Mouse (Mus musculus) stomach, postnatal 0 days (tissue): ENCODE data around the gene Ap1m2. TPM values are rescaled to one million over a fixed set of nuclear protein-coding genes. Genes with fewer than 3 reads are reported as not detected.

Source experiments
- ATAC-seq: fragments of 200-750 bp; cut with Nextera tagmentation; 2 replicates; pipeline ENCODE4 v1.8.0; 2017; ENCODE audit not compliant: low FRiP score, low TSS enrichment
- DNase-seq: peaks from one replicate; pipeline ENCODE4 v3.0.0-alpha.2; 2016; ENCODE audit warnings: low spot score
- H3K27ac ChIP-seq: fragments of 300-500 bp; sonication (generic); replicated peaks from 2 replicates; pipeline ENCODE4 v1.5.1; 2014; ENCODE audit warnings: mild to moderate bottlenecking, control low read depth
- H3K27me3 ChIP-seq: fragments of 300-500 bp; sonication (generic); 2 replicates; pipeline ENCODE4 v1.6.1; 2014; ENCODE audit warnings: low read length; ENCODE audit not compliant: control insufficient read depth, insufficient read depth
- H3K36me3 ChIP-seq: fragments of 300-500 bp; sonication (generic); 2 replicates; pipeline ENCODE4 v1.6.1; 2014; ENCODE audit warnings: low read length, mixed read lengths; ENCODE audit not compliant: control insufficient read depth, insufficient read depth
- H3K4me1 ChIP-seq: fragments of 300-500 bp; sonication (generic); replicated peaks from 2 replicates; pipeline ENCODE4 v1.6.1; 2014; ENCODE audit warnings: antibody characterized with exemption; ENCODE audit not compliant: control insufficient read depth, insufficient read depth
- H3K4me2 ChIP-seq: fragments of 300-500 bp; sonication (generic); replicated peaks from 2 replicates; pipeline ENCODE4 v1.6.1; 2014; ENCODE audit warnings: low read depth, mild to moderate bottlenecking, control low read depth, moderate library complexity
- H3K4me3 ChIP-seq: fragments of 300-500 bp; sonication (generic); 2 replicates; pipeline ENCODE4 v1.5.1; 2014; ENCODE audit warnings: low read depth, low read length, control low read depth
- H3K9ac ChIP-seq: fragments of 300-500 bp; sonication (generic); 2 replicates; pipeline ENCODE4 v1.6.1; 2014; ENCODE audit warnings: mild to moderate bottlenecking, low read length, control low read depth, mixed read lengths
- H3K9me3 ChIP-seq: fragments of 300-500 bp; sonication (generic); 2 replicates; pipeline ENCODE4 v1.6.1; 2016; ENCODE audit warnings: low read length; ENCODE audit not compliant: control insufficient read depth
- CTCF ChIP-seq: IDR thresholded peaks from 2 replicates; pipeline ENCODE4 v1.5.1; 2016; ENCODE audit warnings: antibody characterized with exemption, low read depth, mild to moderate bottlenecking, moderate library complexity
- EP300 ChIP-seq: optimal IDR thresholded peaks from 2 replicates; pipeline ENCODE3; 2016; ENCODE audit warnings: antibody characterized with exemption
- WGBS: fragments of 180-500 bp; shearing (Covaris S2); extraction: QIAGEN DNeasy Blood & Tissue Kit; methylation state at CpG from one replicate; pipeline ENCODE4 v1.1.7; 2014; 5-methylcytosine and 5-hydroxymethylcytosine counted together
- polyA plus RNA-seq: library from polyadenylated mRNA; unstranded; fragments of >200 nt; fragmentation: Nextera tagmentation; extraction: Ambion mirVana; gene quantifications from 2 replicates; pipeline ENCODE4 v1.2.1, GENCODE M21; 2015

Gene Ap1m2
- polyA plus RNA-seq, 1 experiment from 2014 or later, result 84.9 TPM

DNA sequence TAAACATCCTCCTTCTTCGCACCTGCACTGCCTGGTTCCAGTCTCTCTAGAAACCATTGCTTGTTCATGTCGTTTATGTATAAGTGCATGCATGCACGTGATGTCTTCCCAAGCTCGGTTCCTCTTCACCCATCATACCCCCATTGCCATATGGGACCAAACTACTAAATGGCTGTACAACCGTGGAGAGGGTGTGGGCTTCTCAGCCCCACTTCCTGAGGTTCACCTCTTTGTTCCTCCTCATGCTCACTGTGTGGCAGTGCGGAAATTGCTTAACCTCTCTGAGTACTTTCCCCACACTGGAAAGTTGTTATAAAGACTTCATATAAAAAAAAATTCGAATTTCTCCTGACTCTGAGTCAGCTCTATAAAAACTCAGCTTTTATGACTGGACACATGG is 4.6 kb upstream of the Ap1m2 start:
- no peaks in the 10 kb centered on the region for H3K27me3 ChIP-seq
- ATAC-seq (no peak), DNase-seq (no peak)
- no peak overlapping the region for H3K4me3 ChIP-seq
- H3K36me3 ChIP-seq, result no peaks in the 10 kb centered on the region
- 70% methylated on average over 7 of the region's 7 CpGs for WGBS
- no peaks in the 10 kb centered on the region for H3K4me1 ChIP-seq
- TF ChIP-seq CTCF (no peak), EP300 (no peak)
- no peak overlapping the region for H3K9ac ChIP-seq
- H3K9me3 ChIP-seq, result no peaks in the 10 kb centered on the region
- no peak overlapping the region for H3K4me2 ChIP-seq
- no peak overlapping the region for H3K27ac ChIP-seq

- H3K4me2 ChIP-seq, result no peak overlapping the region
- H3K9ac ChIP-seq, result no peak overlapping the region
- H3K27me3 ChIP-seq, result no peaks in the 10 kb centered on the region
- TF ChIP-seq EP300 (no peak), CTCF (no peak)
- H3K36me3 ChIP-seq, result no peaks in the 10 kb centered on the region
- H3K4me1 ChIP-seq, result no peaks in the 10 kb centered on the region
- 59% methylated on average over 5 of the region's 5 CpGs for WGBS
- H3K27ac ChIP-seq, result no peak overlapping the region
- no peak for ATAC-seq
- H3K4me3 ChIP-seq, result no peak overlapping the region
- DNase-seq, result no peak
- no peaks in the 10 kb centered on the region for H3K9me3 ChIP-seq
These were observed 3.3 kb upstream of the Ap1m2 start for GRCm38 (mm10) chr9:21315421-21315820.

DNA sequence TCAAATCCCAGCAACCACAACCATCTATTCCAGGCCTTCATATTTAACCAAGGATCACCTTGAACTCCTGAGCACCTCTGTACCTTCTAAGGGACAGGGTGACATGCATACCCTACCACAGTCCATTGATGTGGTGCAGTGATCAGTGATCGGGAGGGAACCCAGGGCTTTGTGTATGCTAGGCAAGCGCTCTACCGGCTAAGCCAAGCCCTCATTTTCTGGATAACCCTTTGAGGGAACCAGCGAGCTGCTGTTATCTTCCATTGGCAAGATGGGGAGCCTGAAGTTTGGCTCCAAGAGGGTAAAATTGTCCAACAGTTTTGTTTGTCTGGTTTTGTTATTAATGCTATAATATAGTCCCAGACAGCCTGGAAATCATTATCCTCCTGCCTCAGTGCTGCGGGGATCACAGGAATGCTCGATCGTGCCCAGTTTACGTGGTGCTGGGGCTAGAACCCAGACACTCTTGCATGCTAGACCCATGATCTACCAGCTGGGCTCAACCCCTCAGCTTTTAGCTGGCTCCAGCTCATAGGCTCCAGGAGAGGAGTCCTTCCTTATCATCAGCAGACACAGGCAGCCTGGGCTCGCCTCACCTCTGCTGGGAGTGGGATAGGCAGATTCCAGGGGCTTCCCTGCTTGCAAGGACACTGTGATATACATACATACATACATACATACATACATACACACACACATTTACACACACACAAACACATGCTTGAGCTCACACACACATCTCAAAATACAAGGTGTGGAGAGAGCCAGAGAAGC is 2.4 kb upstream of the Ap1m2 start:
- WGBS, result 88% methylated on average over 9 of the region's 9 CpGs
- H3K9me3 ChIP-seq, result no peaks in the 10 kb centered on the region

DNA sequence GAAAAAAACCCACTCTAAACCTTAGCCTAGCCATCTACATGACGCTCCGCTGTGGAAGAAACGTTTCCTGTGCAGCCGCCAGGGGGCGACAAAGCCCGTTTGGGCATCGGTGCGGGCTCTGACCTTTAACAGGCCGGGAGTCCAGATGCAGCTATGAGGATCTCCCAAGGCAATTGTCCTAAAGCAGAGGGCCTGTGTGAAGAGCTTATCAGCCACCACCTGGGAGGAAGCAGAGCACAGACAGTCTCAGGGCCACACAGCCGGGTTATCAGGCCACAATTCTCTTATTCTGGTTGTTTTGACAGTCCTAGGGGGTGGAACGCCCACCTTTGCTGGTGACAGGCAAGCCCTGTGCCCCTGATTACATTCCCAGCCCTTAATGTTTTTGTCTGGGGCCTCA is 1.3 kb upstream of the Ap1m2 start:
- no peaks in the 10 kb centered on the region for H3K9me3 ChIP-seq
- DNase-seq (peak; percentile 89), ATAC-seq (peak; percentile 75)
- no peak overlapping the region for H3K9ac ChIP-seq
- no peaks in the 10 kb centered on the region for H3K4me1 ChIP-seq
- no peak overlapping the region for H3K27ac ChIP-seq
- WGBS, result 8% methylated on average over 11 of the region's 11 CpGs
- H3K36me3 ChIP-seq, result no peaks in the 10 kb centered on the region
- no peak for TF ChIP-seq EP300
- peak; percentile 97 for TF ChIP-seq CTCF
- H3K4me2 ChIP-seq, result no peak overlapping the region
- no peaks in the 10 kb centered on the region for H3K27me3 ChIP-seq
- H3K4me3 ChIP-seq, result no peak overlapping the region

More for the DNA sequence above, 2.4 kb upstream of the Ap1m2 start:
- Histone ChIP-seq H3K4me2 (no peak overlapping the region), H3K4me3 (no peak overlapping the region), H3K9ac (no peak overlapping the region), H3K27me3 (no peaks in the 10 kb centered on the region), H3K36me3 (no peaks in the 10 kb centered on the region), H3K27ac (no peak overlapping the region), H3K4me1 (no peaks in the 10 kb centered on the region)
- TF ChIP-seq EP300 (no peak), CTCF (no peak)
- ATAC-seq (no peak), DNase-seq (no peak)

GRCm38 (mm10) chr9:21311695-21312094 is 442 bp downstream of the Ap1m2 start:
- H3K4me2 ChIP-seq, result peak overlapping the region; percentile 49
- H3K9me3 ChIP-seq, result no peaks in the 10 kb centered on the region
- peak overlapping the region; percentile 49 for H3K4me3 ChIP-seq
- no peaks in the 10 kb centered on the region for H3K4me1 ChIP-seq
- DNase-seq (no peak), ATAC-seq (peak; percentile 45)
- whole genome bisulfite sequencing, result 27% methylated on average over 7 of the region's 7 CpGs
- peak overlapping the region; percentile 74 for H3K27ac ChIP-seq
- H3K27me3 ChIP-seq, result no peaks in the 10 kb centered on the region
- H3K9ac ChIP-seq, result peak overlapping the region; percentile 63
- TF ChIP-seq CTCF (no peak), EP300 (no peak)
- H3K36me3 ChIP-seq, result no peaks in the 10 kb centered on the region; the same call in 1 of the 2 replicates

DNA sequence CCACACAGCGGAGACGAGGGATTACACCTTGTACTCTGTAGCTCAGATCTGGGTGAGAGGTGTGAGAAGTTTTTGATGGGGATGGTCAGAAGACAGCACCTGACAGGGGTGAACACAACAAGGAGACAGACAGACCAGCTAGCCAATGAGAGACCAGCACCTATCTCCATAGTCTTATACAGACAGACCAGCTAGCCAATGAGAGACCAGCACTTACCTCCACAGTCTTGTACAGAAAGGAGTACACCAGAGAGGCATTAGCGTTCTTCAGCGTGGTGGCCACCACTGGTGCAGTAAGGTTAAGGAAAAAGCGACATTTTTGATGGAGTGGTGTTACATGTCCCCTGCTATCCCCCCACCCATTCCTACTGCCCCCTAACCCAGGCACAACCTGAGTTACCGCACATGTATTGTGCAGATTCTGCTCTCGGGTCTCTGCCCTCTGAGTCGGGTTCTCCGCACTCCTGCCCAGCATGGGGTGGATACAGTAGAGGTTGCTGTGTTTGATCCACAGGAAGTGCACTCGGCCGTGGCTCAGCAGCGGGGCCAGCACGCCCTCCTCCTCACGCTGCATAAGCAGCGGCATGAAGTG is 2.9 kb downstream of the Ap1m2 start:
- 70% methylated on average over 15 of the region's 15 CpGs for WGBS
- Histone ChIP-seq H3K9me3 (no peaks in the 10 kb centered on the region), H3K4me2 (no peak overlapping the region), H3K4me1 (no peaks in the 10 kb centered on the region), H3K36me3 (no peaks in the 10 kb centered on the region; the same call in 1 of the 2 replicates), H3K9ac (no peak overlapping the region), H3K27me3 (no peaks in the 10 kb centered on the region), H3K27ac (no peak overlapping the region), H3K4me3 (no peak overlapping the region)
- DNase-seq (no peak), ATAC-seq (no peak)
- no peak for TF ChIP-seq CTCF
- TF ChIP-seq EP300, result no peak
